Mouse (Mus musculus): ENCODE data around the gene BC107364. TPM values are rescaled to one million over a fixed set of nuclear protein-coding genes. Genes with fewer than 3 reads are reported as not detected.
"Not testable (repeated sequence)": the region's sequence is repeated elsewhere in the genome, so short reads cannot be mapped to it uniquely, and the experiment has no call there.

BC107364 gene
- polyA plus RNA-seq, 1 experiment from 2014 or later: 0.14 TPM

GRCm38 (mm10) chr3:96429819-96430132 is 22.3 kb downstream of the BC107364 start:
- Histone ChIP-seq H3K36me3 (no peaks in the 10 kb centered on the region), H3K4me1 (replicated peaks) (peaks cover 6% of the 10 kb centered on the region; the same call in 1 of the 2 replicates), H3K27ac (no peak overlapping the region), H3K27me3 (replicated peaks) (peaks cover 15% of the 10 kb centered on the region), H3K4me2 (replicated peaks) (no peak overlapping the region), H3K9ac (no peak overlapping the region), H3K4me3 (replicated peaks) (no peak overlapping the region), H3K9me3 (no peaks in the 10 kb centered on the region)
- no peak for ATAC-seq
- WGBS: 79% methylated on average over 4 of the region's 4 CpGs

DNA sequence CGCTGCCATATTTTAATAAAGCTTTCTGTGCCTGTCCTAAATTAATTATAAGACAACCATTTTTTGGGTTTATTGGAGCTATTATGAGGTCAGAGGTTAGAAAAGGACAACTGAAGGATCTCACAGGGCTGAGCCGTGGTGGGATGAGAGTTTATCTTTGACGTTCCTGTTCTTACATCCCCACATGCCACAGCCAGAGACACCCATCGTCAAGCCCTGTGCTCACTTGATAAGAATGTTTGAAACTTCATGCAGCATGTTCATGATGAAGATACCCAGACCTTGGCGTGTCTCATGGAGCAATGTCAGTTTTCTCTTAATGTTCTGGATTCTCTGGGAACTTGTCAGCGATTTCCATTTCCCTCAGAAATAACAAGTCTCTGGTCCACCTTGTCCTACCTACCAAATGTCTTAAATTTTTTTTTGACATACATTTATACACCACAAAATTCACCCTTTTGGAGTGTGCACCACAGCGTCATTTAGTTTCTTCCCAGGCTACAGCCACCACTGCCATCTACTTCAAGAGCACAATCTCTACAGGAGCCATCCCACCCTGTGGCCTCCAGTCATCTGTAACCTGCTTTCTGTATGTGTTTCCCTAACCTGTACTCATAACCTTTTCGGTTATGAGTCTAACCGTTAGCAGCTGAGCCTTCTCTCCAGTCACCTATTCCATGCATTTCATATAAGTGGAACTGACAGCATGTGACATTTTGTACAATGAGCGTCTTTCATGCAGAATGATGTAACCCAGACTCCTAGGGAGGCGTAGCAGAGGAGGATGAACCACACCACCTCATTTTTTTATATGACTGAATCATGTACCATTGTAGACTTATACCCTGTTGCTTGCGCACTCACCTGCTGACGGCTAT is 22.9 kb downstream of the BC107364 start:
- H3K4me1 ChIP-seq (replicated peaks): peaks cover 6% of the 10 kb centered on the region; the same call in 1 of the 2 replicates
- peak; percentile 37; the same call in 1 of the 2 replicates for ATAC-seq
- H3K9me3 ChIP-seq: no peaks in the 10 kb centered on the region
- WGBS: 79% methylated on average over 13 of the region's 13 CpGs
- H3K9ac ChIP-seq: no peak overlapping the region
- H3K4me3 ChIP-seq (replicated peaks): no peak overlapping the region
- no peak overlapping the region for H3K27ac ChIP-seq
- H3K4me2 ChIP-seq (replicated peaks): no peak overlapping the region
- H3K36me3 ChIP-seq: no peaks in the 10 kb centered on the region
- peaks cover 15% of the 10 kb centered on the region for H3K27me3 ChIP-seq (replicated peaks)

DNA sequence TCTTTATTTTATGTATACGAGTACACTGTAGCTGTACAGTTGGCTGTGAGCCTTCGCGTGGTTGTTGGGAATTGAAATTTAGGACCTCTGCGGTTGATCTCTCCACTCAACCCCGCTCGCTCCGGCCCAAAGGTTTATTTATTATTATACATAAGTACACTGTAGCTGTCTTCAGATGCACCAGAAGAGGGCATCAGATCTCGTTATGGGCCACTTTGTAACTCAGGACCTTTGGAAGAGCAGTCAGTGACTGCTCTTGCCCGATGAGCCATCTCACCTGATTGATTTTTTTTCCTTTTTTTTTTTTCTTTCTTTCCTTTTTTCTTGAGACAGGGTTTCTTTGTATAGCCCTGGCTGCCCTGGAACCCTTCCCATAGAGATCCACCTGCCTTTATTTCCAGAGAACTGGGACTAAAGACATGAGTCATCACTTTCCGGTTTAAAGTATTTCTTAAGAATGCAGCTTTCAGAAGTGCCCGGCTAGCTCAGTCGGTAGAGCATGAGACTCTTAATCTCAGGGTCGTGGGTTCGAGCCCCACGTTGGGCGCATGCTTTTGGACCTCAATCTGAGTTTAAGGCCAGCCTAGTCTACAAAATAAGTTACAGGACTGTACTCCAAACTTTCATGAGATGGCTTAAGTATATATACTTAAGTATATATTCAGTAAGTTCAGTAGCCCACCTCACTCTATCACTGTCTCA is 24.2 kb downstream of the BC107364 start:
- 8% methylated on average over 16 of the region's 16 CpGs for WGBS
- peaks cover 6% of the 10 kb centered on the region; the same call in 1 of the 2 replicates for H3K4me1 ChIP-seq (replicated peaks)
- ATAC-seq: peak; percentile 83
- peak overlapping the region; percentile 14 for H3K4me3 ChIP-seq (replicated peaks)
- no peaks in the 10 kb centered on the region for H3K9me3 ChIP-seq
- H3K9ac ChIP-seq: no peak overlapping the region
- H3K36me3 ChIP-seq: no peaks in the 10 kb centered on the region
- H3K27me3 ChIP-seq (replicated peaks): peaks cover 14% of the 10 kb centered on the region
- no peak overlapping the region for H3K27ac ChIP-seq
- peak overlapping the region; percentile 40 for H3K4me2 ChIP-seq (replicated peaks)

- no peak overlapping the region for H3K27ac ChIP-seq
- peaks cover 6% of the 10 kb centered on the region; the same call in 1 of the 2 replicates for H3K4me1 ChIP-seq (replicated peaks)
- H3K4me2 ChIP-seq (replicated peaks): peak overlapping the region; percentile 40
- H3K9ac ChIP-seq: no peak overlapping the region
- H3K27me3 ChIP-seq (replicated peaks): peaks cover 8% of the 10 kb centered on the region
- peak; percentile 53; the same call in 1 of the 2 replicates for ATAC-seq
- 14% methylated on average over 4 of the region's 4 CpGs for WGBS
- H3K4me3 ChIP-seq (replicated peaks): peak overlapping the region; percentile 14
- H3K36me3 ChIP-seq: no peaks in the 10 kb centered on the region
- no peaks in the 10 kb centered on the region for H3K9me3 ChIP-seq
Observed at GRCm38 (mm10) chr3:96427311-96427710, 24.8 kb downstream of the BC107364 start.

DNA sequence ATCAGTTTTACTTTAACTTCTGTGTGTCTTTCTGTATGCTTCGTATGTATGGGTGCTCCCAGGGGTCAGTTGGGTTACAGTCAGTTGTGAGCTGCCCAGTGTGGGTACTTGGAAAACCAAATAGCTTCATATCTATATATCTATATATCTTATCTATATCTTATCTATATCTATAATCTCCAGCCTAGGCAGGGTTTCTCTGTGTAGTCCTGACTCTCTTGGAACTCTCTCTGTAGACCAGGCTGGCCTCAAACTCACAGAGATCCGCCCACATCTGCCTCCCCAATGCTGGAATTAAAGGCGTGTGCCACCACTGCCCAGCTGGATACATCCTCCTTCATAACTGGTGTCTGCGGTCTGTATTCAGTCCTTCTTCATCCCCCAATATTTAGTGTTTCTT is 25.8 kb downstream of the BC107364 start:
- WGBS: 77% methylated on average over 4 of the region's 4 CpGs
- Histone ChIP-seq H3K4me2 (replicated peaks) (no peak overlapping the region), H3K36me3 (no peaks in the 10 kb centered on the region), H3K4me3 (replicated peaks) (no peak overlapping the region), H3K9ac (no peak overlapping the region), H3K27me3 (replicated peaks) (peaks cover 4% of the 10 kb centered on the region; the same call in 1 of the 2 replicates), H3K4me1 (replicated peaks) (peaks cover 6% of the 10 kb centered on the region; the same call in 1 of the 2 replicates), H3K9me3 (no peaks in the 10 kb centered on the region), H3K27ac (no peak overlapping the region)
- no peak for ATAC-seq

DNA sequence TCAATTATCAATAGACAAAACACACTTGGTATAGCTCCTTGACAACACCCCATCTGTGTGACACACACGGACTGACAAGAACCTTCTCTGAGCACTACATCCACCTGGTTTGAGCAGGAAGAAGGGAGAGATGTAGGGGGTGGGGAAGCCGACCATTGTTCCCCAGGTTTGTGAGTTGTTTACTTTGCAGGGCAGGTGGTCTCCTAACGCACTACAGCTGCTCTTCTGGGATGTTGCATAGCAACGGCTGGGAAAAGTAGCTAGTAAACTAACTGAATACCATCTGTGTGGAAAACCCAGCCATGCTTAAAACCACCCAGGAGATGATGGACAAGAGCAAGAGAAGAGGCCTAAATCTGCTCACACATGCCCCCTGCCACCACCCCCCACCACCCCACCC is 27.7 kb downstream of the BC107364 start:
- H3K27me3 ChIP-seq (replicated peaks); H3K4me2 ChIP-seq (replicated peaks); H3K4me3 ChIP-seq (replicated peaks); H3K27ac ChIP-seq; ATAC-seq; H3K9me3 ChIP-seq; H3K36me3 ChIP-seq; H3K9ac ChIP-seq; H3K4me1 ChIP-seq (replicated peaks): not testable (repeated sequence)
- WGBS: 12% methylated on average over 4 of the region's 4 CpGs

GRCm38 (mm10) chr3:96423889-96424288 is 28.2 kb downstream of the BC107364 start:
- Histone ChIP-seq H3K27ac (no peak overlapping the region), H3K4me3 (replicated peaks) (no peak overlapping the region), H3K4me2 (replicated peaks) (no peak overlapping the region), H3K36me3 (no peaks in the 10 kb centered on the region), H3K9ac (no peak overlapping the region), H3K27me3 (replicated peaks) (no peaks in the 10 kb centered on the region), H3K4me1 (replicated peaks) (peaks cover 6% of the 10 kb centered on the region; the same call in 1 of the 2 replicates), H3K9me3 (no peaks in the 10 kb centered on the region)
- no peak for ATAC-seq
- 24% methylated on average over 9 of the region's 9 CpGs for WGBS

GRCm38 (mm10) chr3:96420796-96421195 is 31.3 kb downstream of the BC107364 start:
- Histone ChIP-seq H3K4me2 (replicated peaks) (no peak overlapping the region), H3K9me3 (no peaks in the 10 kb centered on the region), H3K36me3 (no peaks in the 10 kb centered on the region), H3K27ac (no peak overlapping the region), H3K4me3 (replicated peaks) (no peak overlapping the region), H3K4me1 (replicated peaks) (no peaks in the 10 kb centered on the region), H3K27me3 (replicated peaks) (no peaks in the 10 kb centered on the region), H3K9ac (no peak overlapping the region)
- WGBS: 39% methylated on average over 3 of the region's 3 CpGs
- ATAC-seq: no peak

GRCm38 (mm10) chr3:96418902-96419301 is 33.2 kb downstream of the BC107364 start:
- H3K27ac ChIP-seq; H3K4me2 ChIP-seq (replicated peaks); H3K4me1 ChIP-seq (replicated peaks); H3K4me3 ChIP-seq (replicated peaks); H3K9ac ChIP-seq; H3K36me3 ChIP-seq; ATAC-seq; H3K27me3 ChIP-seq (replicated peaks); H3K9me3 ChIP-seq: not testable (repeated sequence)
- WGBS: 71% methylated on average over 5 of the region's 5 CpGs

GRCm38 (mm10) chr3:96417850-96418815 is 34.0 kb downstream of the BC107364 start:
- Histone ChIP-seq H3K27me3 (replicated peaks) (no peaks in the 10 kb centered on the region), H3K9ac (no peak overlapping the region), H3K9me3 (no peaks in the 10 kb centered on the region), H3K4me2 (replicated peaks) (no peak overlapping the region), H3K36me3 (no peaks in the 10 kb centered on the region), H3K27ac (no peak overlapping the region), H3K4me1 (replicated peaks) (no peaks in the 10 kb centered on the region), H3K4me3 (replicated peaks) (no peak overlapping the region)
- 70% methylated on average over 7 of the region's 7 CpGs for WGBS
- ATAC-seq: no peak

GRCm38 (mm10) chr3:96416595-96416994 is 35.5 kb downstream of the BC107364 start:
- no peaks in the 10 kb centered on the region for H3K4me1 ChIP-seq (replicated peaks)
- no peak for ATAC-seq
- no peak overlapping the region for H3K9ac ChIP-seq

GRCm38 (mm10) chr3:96416056-96416455 is 36.0 kb downstream of the BC107364 start:
- Histone ChIP-seq H3K27ac (no peak overlapping the region), H3K9me3 (no peaks in the 10 kb centered on the region), H3K27me3 (replicated peaks) (0 out of 2 replicates have a peak, but pooled peaks cover 4% of the 10 kb centered on the region), H3K9ac (no peak overlapping the region), H3K4me3 (replicated peaks) (no peak overlapping the region), H3K36me3 (no peaks in the 10 kb centered on the region), H3K4me1 (replicated peaks) (no peaks in the 10 kb centered on the region), H3K4me2 (replicated peaks) (no peak overlapping the region)
- ATAC-seq: no peak
- 97% methylated on average over 2 of the region's 2 CpGs for WGBS

More at GRCm38 (mm10) chr3:96416595-96416994, 35.5 kb downstream of the BC107364 start:
- H3K9me3 ChIP-seq: no peaks in the 10 kb centered on the region
- no peak overlapping the region for H3K4me2 ChIP-seq (replicated peaks)
- no peaks in the 10 kb centered on the region for H3K36me3 ChIP-seq
- H3K27me3 ChIP-seq (replicated peaks): no peaks in the 10 kb centered on the region
- no peak overlapping the region for H3K4me3 ChIP-seq (replicated peaks)
- 92% methylated on average over 6 of the region's 6 CpGs for WGBS
- no peak overlapping the region for H3K27ac ChIP-seq
